Mouse (Mus musculus) G1E (cell line): ENCODE measurements around the gene Lrig2. TPM values are rescaled to one million over a fixed set of nuclear protein-coding genes. Genes with fewer than 3 reads are reported as not detected.
A peak's percentile ranks its signal among the peaks of the same experiment; 100 is the strongest.

Experiments
- ATAC-seq: 2 replicates; pipeline ENCODE4 v1.8.0; 2016; ENCODE audit warnings: mild to moderate bottlenecking; ENCODE audit not compliant: insufficient number of reproducible peaks, poor library complexity, low FRiP score, severe bottlenecking; ENCODE audit errors: extremely low read depth
- DNase-seq: peaks from one replicate; pipeline ENCODE4 v3.0.0; 2012; ENCODE audit warnings: low spot score
- H3K27me3 ChIP-seq: 2 replicates; pipeline ENCODE4 v1.6.1; 2012; ENCODE audit warnings: mild to moderate bottlenecking, low read length, inconsistent platforms; ENCODE audit not compliant: insufficient read depth
- H3K36me3 ChIP-seq: replicated peaks from 2 replicates; pipeline ENCODE3; 2012; ENCODE audit warnings: mild to moderate bottlenecking, inconsistent platforms
- H3K4me1 ChIP-seq: 2 replicates; pipeline ENCODE4 v1.6.1; 2012; ENCODE audit warnings: low read depth, low read length, inconsistent platforms, mixed read lengths; ENCODE audit not compliant: insufficient read depth
- H3K4me3 ChIP-seq: 2 replicates; pipeline ENCODE4 v1.5.1; 2012; ENCODE audit warnings: low read depth, mild to moderate bottlenecking, inconsistent platforms, low read length, moderate library complexity, mixed read lengths
- H3K9me3 ChIP-seq: replicated peaks from 2 replicates; pipeline ENCODE4 v1.6.1; 2012; ENCODE audit warnings: inconsistent platforms
- CTCF ChIP-seq: IDR thresholded peaks from 2 replicates; pipeline ENCODE4 v1.5.1; 2012; ENCODE audit warnings: low read depth, low read length, inconsistent platforms, mixed read lengths
- GATA1 ChIP-seq: IDR thresholded peaks from 2 replicates; pipeline ENCODE4 v1.6.1; 2012; ENCODE audit warnings: borderline replicate concordance, low read length, inconsistent platforms, mixed read lengths
- GATA2 ChIP-seq: IDR thresholded peaks from 2 replicates; pipeline ENCODE4 v1.6.1; 2012; ENCODE audit warnings: low read depth, low read length, inconsistent platforms, borderline replicate concordance
- POLR2AphosphoS5 ChIP-seq: IDR thresholded peaks from 2 replicates; pipeline ENCODE4 v1.6.1; 2012; ENCODE audit warnings: low read depth, low read length, inconsistent platforms; ENCODE audit not compliant: insufficient replicate concordance
- TAL1 ChIP-seq: conservative IDR thresholded peaks from 2 replicates; pipeline ENCODE4 v1.6.1; 2012; ENCODE audit warnings: low read depth, low read length, inconsistent platforms, mixed read lengths
- polyA plus RNA-seq: library from polyadenylated mRNA; stranded (reverse); fragments of >175 nt; gene quantifications from 2 replicates; pipeline ENCODE4 v1.2.3, GENCODE M21; 2012
- total RNA-seq, 2 experiments: library from RNA; stranded (forward) in 1 of 2; stranded (reverse) in 1 of 2; fragments of 200-1000 nt in 1 of 2; fragments of >200 nt in 1 of 2; fragmentation: Nextera tagmentation in 1 of 2; gene quantifications; 2 replicates each; pipeline ENCODE4 v1.2.3; 2014 to 2017

Gene Lrig2
- total and polyA plus RNA-seq, 3 experiments: 1.9 to 20.5 (median 15.7) TPM

- Histone ChIP-seq H3K9me3 (no peaks in the 10 kb centered on the region), H3K27me3 (0 out of 2 replicates have a peak, but pooled peaks cover 5% of the 10 kb centered on the region), H3K4me1 (peaks cover 35% of the 10 kb centered on the region), H3K4me3 (no peak overlapping the region), H3K36me3 (no peaks in the 10 kb centered on the region)
- TF ChIP-seq TAL1 (no peak), POLR2AphosphoS5 (no peak), GATA2 (no peak), CTCF (no peak), GATA1 (no peak)
- DNase-seq (no peak), ATAC-seq (no peak)
These were observed 2.8 kb upstream of the Lrig2 start for GRCm38 (mm10) chr3:104514510-104514909.

DNA sequence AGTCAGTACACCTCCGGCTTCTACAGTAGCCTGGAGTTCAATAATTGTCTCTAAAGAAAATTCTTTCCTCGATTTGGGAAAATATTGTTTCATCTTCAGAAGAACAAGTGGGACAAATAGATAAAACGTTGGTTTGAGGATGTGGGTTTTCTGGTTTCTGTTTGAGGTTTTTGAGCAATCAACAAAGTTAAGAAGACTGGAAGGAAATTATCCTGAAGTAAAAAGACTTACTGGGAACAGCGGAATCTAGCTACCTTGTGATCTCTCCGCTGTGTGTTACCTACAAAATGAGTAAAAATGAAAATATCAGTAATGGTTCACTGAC lies 668 bp upstream of the Lrig2 start:
- H3K4me1 ChIP-seq: peaks cover 21% of the 10 kb centered on the region
- no peaks in the 10 kb centered on the region for H3K27me3 ChIP-seq
- TF ChIP-seq TAL1 (no peak), POLR2AphosphoS5 (no peak)
- H3K9me3 ChIP-seq: no peaks in the 10 kb centered on the region
- DNase-seq (no peak), ATAC-seq (no peak)
- H3K4me3 ChIP-seq: peak overlapping the region; percentile 96
- H3K36me3 ChIP-seq: no peaks in the 10 kb centered on the region

DNA sequence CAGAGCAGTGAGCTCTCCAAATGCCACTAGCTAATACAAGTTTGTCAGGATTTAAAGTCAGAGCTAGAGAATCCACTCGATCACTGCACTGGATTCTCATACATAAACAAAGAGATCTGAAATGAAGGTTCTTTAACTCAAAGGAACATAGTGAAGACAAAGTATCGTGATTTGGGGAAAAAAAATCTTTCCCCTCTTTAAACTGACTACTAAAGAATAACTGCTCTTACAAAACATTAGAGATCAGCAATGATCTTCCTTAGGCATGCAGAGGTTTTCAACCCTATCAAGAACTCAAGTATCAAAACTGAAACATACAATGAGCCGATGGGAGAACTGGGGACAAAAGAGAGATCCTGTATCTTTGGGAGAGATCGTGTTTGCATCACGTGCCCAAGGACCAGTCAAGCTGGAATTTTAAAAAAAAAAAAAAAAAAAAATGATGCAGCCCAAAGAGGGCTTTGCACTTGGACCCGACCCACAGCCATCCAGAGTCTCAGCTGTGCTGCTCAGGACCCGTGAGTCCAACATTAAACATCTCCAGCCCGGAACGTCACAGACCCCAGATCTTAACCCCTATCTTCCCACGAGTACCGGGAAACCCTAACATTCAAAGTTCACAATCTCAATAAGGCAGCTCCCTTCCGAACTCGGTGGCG lies 818 bp downstream of the Lrig2 start:
- no peaks in the 10 kb centered on the region for H3K36me3 ChIP-seq
- TF ChIP-seq TAL1 (no peak), GATA2 (no peak), GATA1 (no peak), CTCF (no peak), POLR2AphosphoS5 (no peak)
- no peak for ATAC-seq
- peak overlapping the region; percentile 96 for H3K4me3 ChIP-seq
- H3K9me3 ChIP-seq: no peaks in the 10 kb centered on the region
- peaks cover 21% of the 10 kb centered on the region for H3K4me1 ChIP-seq
- no peak for DNase-seq
- H3K27me3 ChIP-seq: no peaks in the 10 kb centered on the region

- no peak for DNase-seq
- H3K4me3 ChIP-seq: no peak overlapping the region
- no peak for ATAC-seq
These were observed 10.1 kb downstream of the Lrig2 start for GRCm38 (mm10) chr3:104501648-104502047.

GRCm38 (mm10) chr3:104500881-104501280 lies 10.8 kb downstream of the Lrig2 start:
- Histone ChIP-seq H3K36me3 (peaks cover 19% of the 10 kb centered on the region), H3K4me3 (no peak overlapping the region), H3K9me3 (no peaks in the 10 kb centered on the region), H3K27me3 (no peaks in the 10 kb centered on the region), H3K4me1 (peaks cover 4% of the 10 kb centered on the region)
- no peak for DNase-seq
- TF ChIP-seq TAL1 (no peak), CTCF (no peak), GATA2 (no peak), POLR2AphosphoS5 (no peak), GATA1 (no peak)
- no peak for ATAC-seq

More at GRCm38 (mm10) chr3:104501648-104502047, 10.1 kb downstream of the Lrig2 start:
- TF ChIP-seq TAL1 (no peak), POLR2AphosphoS5 (no peak), CTCF (no peak), GATA1 (no peak), GATA2 (no peak)
- H3K4me1 ChIP-seq: peaks cover 4% of the 10 kb centered on the region
- no peaks in the 10 kb centered on the region for H3K27me3 ChIP-seq
- H3K9me3 ChIP-seq: no peaks in the 10 kb centered on the region
- peaks cover 14% of the 10 kb centered on the region for H3K36me3 ChIP-seq

DNA sequence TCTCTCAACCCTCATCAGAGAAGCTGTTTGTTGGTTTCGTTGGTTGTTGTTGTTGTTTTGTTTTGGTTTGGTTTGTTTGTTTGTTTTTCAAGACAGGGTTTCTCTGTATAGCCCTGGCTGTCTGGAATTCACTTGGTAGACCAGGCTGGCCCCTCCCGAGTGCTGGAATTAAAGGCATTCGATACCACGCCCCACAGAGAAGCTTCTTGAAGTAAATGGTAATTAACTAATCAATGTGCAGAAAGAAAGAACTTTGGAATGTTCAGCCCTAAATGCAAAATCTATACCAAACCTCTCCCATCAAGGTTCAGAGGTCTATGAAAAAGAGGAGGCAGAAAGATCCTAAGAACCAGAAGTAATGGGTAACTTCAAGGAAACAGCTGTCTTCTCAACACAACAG lies 15.5 kb downstream of the Lrig2 start:
- DNase-seq (no peak), ATAC-seq (no peak)
- Histone ChIP-seq H3K4me3 (no peak overlapping the region), H3K27me3 (no peaks in the 10 kb centered on the region), H3K36me3 (peaks cover 46% of the 10 kb centered on the region), H3K4me1 (no peaks in the 10 kb centered on the region), H3K9me3 (no peaks in the 10 kb centered on the region)
- no peak for TF ChIP-seq CTCF
- TF ChIP-seq GATA2: no peak
- no peak for TF ChIP-seq TAL1
- no peak for TF ChIP-seq GATA1
- no peak for TF ChIP-seq POLR2AphosphoS5
